Mouse (Mus musculus) Patski (cell line): ENCODE data around the gene Dhps. TPM values are rescaled to one million over a fixed set of nuclear protein-coding genes. Genes with fewer than 3 reads are reported as not detected.

Source experiments
- ATAC-seq: fragments of 100-300 bp; one replicate; pipeline ENCODE4 v1.8.0; 2021
- CTCF ChIA-PET: fragments of 350-600 bp; sonication (Branson Sonifier 250); formaldehyde crosslinking; loops from one replicate; lab custom pipeline; 2022; ENCODE audit warnings: inconsistent platforms; lab: Charles Lee
- POLR2A ChIA-PET: fragments of 350-600 bp; sonication (Branson Sonifier 250); formaldehyde crosslinking; loops from one replicate; lab custom pipeline; 2022; ENCODE audit warnings: antibody characterized with exemption, inconsistent platforms; lab: Charles Lee
- DNase-seq: peaks from one replicate; pipeline ENCODE4 v3.0.0-alpha.2; 2011; ENCODE audit warnings: low read depth, low spot score
- H3K27me3 ChIP-seq: fragments of 371-371 bp; one replicate; pipeline ENCODE4 v1.5.1; 2021
- CTCF ChIP-seq: fragments of 100-300 bp; IDR thresholded peaks from one replicate; pipeline ENCODE4 v1.5.1; 2021
- in situ Hi-C: fragments of 300-500 bp; cut with MboI; formaldehyde crosslinking; loops from 3 replicates; pipeline ENCODE4 v1.11.1; 2018; ENCODE audit warnings: low pct_unique_long_range_greater_than_20kb, mixed read lengths
- polyA plus RNA-seq: library from polyadenylated mRNA; unstranded; gene quantifications from one replicate; pipeline ENCODE4 v1.2.3, GENCODE M21; 2021

Dhps gene
- polyA plus RNA-seq, 1 experiment from 2014 or later: 57.6 TPM

GRCm38 (mm10) chr8:85090856-85091255 is 19.3 kb downstream of the Dhps start:
- DNase-seq (no peak), ATAC-seq (no peak)
- in situ Hi-C loops: no loop called here
- POLR2A ChIA-PET: no interaction called here
- CTCF ChIA-PET: no interaction called here
- H3K27me3 ChIP-seq: no peaks in the 10 kb centered on the region
- TF ChIP-seq CTCF: no peak

- in situ Hi-C loops: no loop called here
- ATAC-seq: no peak
- DNase-seq: no peak
- TF ChIP-seq CTCF: no peak
- no peaks in the 10 kb centered on the region for H3K27me3 ChIP-seq
- POLR2A ChIA-PET: no interaction called here
- CTCF ChIA-PET: no interaction called here
Observed at GRCm38 (mm10) chr8:85091526-85092090, 20.1 kb downstream of the Dhps start.

GRCm38 (mm10) chr8:85095051-85095450 is 23.5 kb downstream of the Dhps start:
- in situ Hi-C loops: no loop called here
- CTCF ChIA-PET: interaction anchor here (1.0 kb wide), 1 partner anchor 13 kb away, joined by 3 read pairs; no protein-coding TSS in a partner anchor

GRCm38 (mm10) chr8:85095566-85095965 is 24.0 kb downstream of the Dhps start:
- in situ Hi-C loops: no loop called here
- DNase-seq: no peak
- no peak for TF ChIP-seq CTCF
- POLR2A ChIA-PET: no interaction called here
- CTCF ChIA-PET: no interaction called here
- H3K27me3 ChIP-seq: no peaks in the 10 kb centered on the region
- no peak for ATAC-seq

More at GRCm38 (mm10) chr8:85095051-85095450, 23.5 kb downstream of the Dhps start:
- TF ChIP-seq CTCF: no peak
- DNase-seq: no peak
- H3K27me3 ChIP-seq: no peaks in the 10 kb centered on the region
- POLR2A ChIA-PET: no interaction called here
- ATAC-seq: no peak

- H3K27me3 ChIP-seq: no peaks in the 10 kb centered on the region
- ATAC-seq (no peak), DNase-seq (no peak)
- CTCF ChIA-PET: no interaction called here
- in situ Hi-C loops: no loop called here
- POLR2A ChIA-PET: no interaction called here
- TF ChIP-seq CTCF: no peak
Observed at GRCm38 (mm10) chr8:85096196-85096595, 24.6 kb downstream of the Dhps start.

- no peaks in the 10 kb centered on the region for H3K27me3 ChIP-seq
- CTCF ChIA-PET: no interaction called here
- POLR2A ChIA-PET: no interaction called here
- DNase-seq (no peak), ATAC-seq (no peak)
- in situ Hi-C loops: no loop called here
- TF ChIP-seq CTCF: no peak
Observed at GRCm38 (mm10) chr8:85096850-85097249, 25.3 kb downstream of the Dhps start.

GRCm38 (mm10) chr8:85100076-85100665 is 28.6 kb downstream of the Dhps start:
- no peak for DNase-seq
- in situ Hi-C loops: no loop called here
- H3K27me3 ChIP-seq: no peaks in the 10 kb centered on the region
- CTCF ChIA-PET: interaction anchor here (1.1 to 1.3 kb wide), 3 partner anchors 13 to 23 kb away, joined by 3 read pairs; partner anchors contain the start of gene Man2b1
- POLR2A ChIA-PET: interaction anchor here (1.0 kb wide), 1 partner anchor 29 kb away, joined by 3 read pairs; the partner anchor contains the start of gene Dhps
- ATAC-seq: no peak
- no peak for TF ChIP-seq CTCF

- DNase-seq: no peak
- CTCF ChIA-PET: no interaction called here
- POLR2A ChIA-PET: interaction anchor here (0.7 kb wide), 1 partner anchor 15 kb away, joined by 8 read pairs; no protein-coding TSS in a partner anchor
- no peak for ATAC-seq
- in situ Hi-C loops: no loop called here
- no peak for TF ChIP-seq CTCF
- H3K27me3 ChIP-seq: no peaks in the 10 kb centered on the region
Observed at GRCm38 (mm10) chr8:85113241-85113640, 41.7 kb downstream of the Dhps start.

GRCm38 (mm10) chr8:85115501-85115900 is 43.9 kb downstream of the Dhps start:
- in situ Hi-C loops: no loop called here
- DNase-seq: no peak
- H3K27me3 ChIP-seq: no peaks in the 10 kb centered on the region
- POLR2A ChIA-PET: no interaction called here
- TF ChIP-seq CTCF: no peak
- ATAC-seq: no peak
- CTCF ChIA-PET: no interaction called here

GRCm38 (mm10) chr8:85116984-85117383 is 45.4 kb downstream of the Dhps start:
- DNase-seq: no peak
- no peaks in the 10 kb centered on the region for H3K27me3 ChIP-seq
- ChIA-PET POLR2A (no interaction called here), CTCF (no interaction called here)
- in situ Hi-C loops: no loop called here
- no peak for TF ChIP-seq CTCF
- ATAC-seq: no peak
